Mouse (Mus musculus) intestine, postnatal 0 days (tissue): ENCODE data around the gene Ksr2. TPM values are rescaled to one million over a fixed set of nuclear protein-coding genes. Genes with fewer than 3 reads are reported as not detected.

ENCODE experiments used
- ATAC-seq: fragments of 200-750 bp; cut with Nextera tagmentation; 2 replicates; pipeline ENCODE4 v1.8.0; 2017; ENCODE audit warnings: mild to moderate bottlenecking, moderate TSS enrichment, moderate library complexity
- H3K27ac ChIP-seq: fragments of 300-500 bp; sonication (generic); 2 replicates; pipeline ENCODE4 v1.5.1; 2014; ENCODE audit warnings: mild to moderate bottlenecking, low read depth, low read length, moderate library complexity
- H3K27me3 ChIP-seq: fragments of 300-500 bp; sonication (generic); replicated peaks from 2 replicates; pipeline ENCODE4 v1.6.1; 2014; ENCODE audit warnings: low read length, mixed read lengths; ENCODE audit not compliant: control insufficient read depth, insufficient read depth
- H3K36me3 ChIP-seq: fragments of 300-500 bp; sonication (generic); 2 replicates; pipeline ENCODE4 v1.6.1; 2014; ENCODE audit warnings: mild to moderate bottlenecking, moderate library complexity; ENCODE audit not compliant: control insufficient read depth, insufficient read depth
- H3K4me1 ChIP-seq: fragments of 300-500 bp; sonication (generic); replicated peaks from 2 replicates; pipeline ENCODE4 v1.6.1; 2014; ENCODE audit warnings: antibody characterized with exemption, low read length, mixed read lengths; ENCODE audit not compliant: control insufficient read depth, insufficient read depth
- H3K4me2 ChIP-seq: fragments of 300-500 bp; sonication (generic); replicated peaks from 2 replicates; pipeline ENCODE4 v1.6.1; 2014; ENCODE audit warnings: low read depth, mild to moderate bottlenecking, moderate library complexity
- H3K4me3 ChIP-seq: fragments of 300-500 bp; sonication (generic); 2 replicates; pipeline ENCODE4 v1.5.1; 2014; ENCODE audit warnings: low read depth, low read length
- H3K9ac ChIP-seq: fragments of 300-500 bp; sonication (generic); 2 replicates; pipeline ENCODE4 v1.6.1; 2014; ENCODE audit warnings: mild to moderate bottlenecking, low read depth, low read length
- H3K9me3 ChIP-seq: fragments of 300-500 bp; sonication (generic); 2 replicates; pipeline ENCODE4 v1.6.1; 2016; ENCODE audit warnings: mixed run types; ENCODE audit not compliant: control insufficient read depth
- CTCF ChIP-seq: sonication (generic); IDR thresholded peaks from 2 replicates; pipeline ENCODE4 v1.5.1; 2016; ENCODE audit warnings: low read depth, mild to moderate bottlenecking, control low read depth, antibody characterized with exemption, moderate library complexity
- WGBS: fragments of 180-500 bp; shearing (Covaris S2); extraction: QIAGEN DNeasy Blood & Tissue Kit; methylation state at CpG from one replicate; pipeline ENCODE4 v1.1.7; 2014; 5-methylcytosine and 5-hydroxymethylcytosine counted together
- polyA plus RNA-seq: library from polyadenylated mRNA; unstranded; fragments of >200 nt; fragmentation: Nextera tagmentation; extraction: Ambion mirVana; gene quantifications from 2 replicates; pipeline ENCODE4 v1.2.1, GENCODE M21; 2015

Ksr2 gene
- polyA plus RNA-seq, 1 experiment from 2014 or later = 0.12 TPM

- TF ChIP-seq CTCF = peak; percentile 91
- Histone ChIP-seq H3K9me3 (no peaks in the 10 kb centered on the region), H3K27ac (no peak overlapping the region), H3K4me2 (peak overlapping the region; percentile 43; the same call in 1 of the 2 replicates), H3K27me3 (no peaks in the 10 kb centered on the region), H3K36me3 (no peaks in the 10 kb centered on the region), H3K4me1 (no peaks in the 10 kb centered on the region; the same call in 1 of the 2 replicates), H3K4me3 (no peak overlapping the region), H3K9ac (no peak overlapping the region)
- WGBS = 22% methylated on average over 13 of the region's 13 CpGs
- ATAC-seq = peak; percentile 59
Measured at GRCm38 (mm10) chr5:117506406-117506805, 92.6 kb downstream of the Ksr2 start.

- Histone ChIP-seq H3K27me3 (no peaks in the 10 kb centered on the region), H3K27ac (no peak overlapping the region), H3K36me3 (no peaks in the 10 kb centered on the region), H3K4me3 (no peak overlapping the region), H3K4me1 (no peaks in the 10 kb centered on the region; the same call in 1 of the 2 replicates), H3K9ac (no peak overlapping the region), H3K4me2 (peak overlapping the region; percentile 1; the same call in 1 of the 2 replicates), H3K9me3 (no peaks in the 10 kb centered on the region)
- ATAC-seq = no peak
- peak; percentile 83 for TF ChIP-seq CTCF
- 42% methylated on average over 22 of the region's 22 CpGs for WGBS
Measured at GRCm38 (mm10) chr5:117509511-117510375, 95.9 kb downstream of the Ksr2 start.

GRCm38 (mm10) chr5:117510864-117511263 lies 97.1 kb downstream of the Ksr2 start:
- ATAC-seq = no peak
- no peak for TF ChIP-seq CTCF
- Histone ChIP-seq H3K27ac (no peak overlapping the region), H3K4me3 (no peak overlapping the region), H3K27me3 (no peaks in the 10 kb centered on the region), H3K4me1 (no peaks in the 10 kb centered on the region; the same call in 1 of the 2 replicates), H3K4me2 (no peak overlapping the region), H3K9me3 (no peaks in the 10 kb centered on the region), H3K36me3 (no peaks in the 10 kb centered on the region), H3K9ac (no peak overlapping the region)
- WGBS = 73% methylated on average over 10 of the region's 10 CpGs

GRCm38 (mm10) chr5:117515396-117515795 lies 101.6 kb downstream of the Ksr2 start:
- Histone ChIP-seq H3K9ac (no peak overlapping the region), H3K4me2 (no peak overlapping the region), H3K4me3 (no peak overlapping the region), H3K27me3 (no peaks in the 10 kb centered on the region), H3K27ac (no peak overlapping the region), H3K36me3 (no peaks in the 10 kb centered on the region), H3K9me3 (no peaks in the 10 kb centered on the region), H3K4me1 (no peaks in the 10 kb centered on the region)
- no peak for TF ChIP-seq CTCF
- no peak for ATAC-seq
- 83% methylated on average over 12 of the region's 12 CpGs for WGBS

GRCm38 (mm10) chr5:117515861-117516260 lies 102.1 kb downstream of the Ksr2 start:
- H3K4me2 ChIP-seq = no peak overlapping the region
- H3K4me1 ChIP-seq = no peaks in the 10 kb centered on the region
- WGBS = 69% methylated on average over 7 of the region's 7 CpGs
- H3K9ac ChIP-seq = no peak overlapping the region
- no peak for TF ChIP-seq CTCF
- no peak for ATAC-seq
- H3K9me3 ChIP-seq = no peaks in the 10 kb centered on the region
- H3K36me3 ChIP-seq = no peaks in the 10 kb centered on the region
- no peak overlapping the region for H3K27ac ChIP-seq
- no peak overlapping the region for H3K4me3 ChIP-seq
- no peaks in the 10 kb centered on the region for H3K27me3 ChIP-seq

- Histone ChIP-seq H3K4me2 (no peak overlapping the region), H3K27ac (no peak overlapping the region), H3K9ac (no peak overlapping the region), H3K4me1 (no peaks in the 10 kb centered on the region), H3K27me3 (no peaks in the 10 kb centered on the region), H3K4me3 (no peak overlapping the region), H3K9me3 (no peaks in the 10 kb centered on the region), H3K36me3 (no peaks in the 10 kb centered on the region)
- WGBS = 4% methylated on average over 8 of the region's 8 CpGs
- no peak for ATAC-seq
- TF ChIP-seq CTCF = peak; percentile 88
Measured at GRCm38 (mm10) chr5:117516597-117516996, 102.8 kb downstream of the Ksr2 start.
